10 mouse cellular contexts compared by ENCODE assay signal in the genomic region with DNA sequence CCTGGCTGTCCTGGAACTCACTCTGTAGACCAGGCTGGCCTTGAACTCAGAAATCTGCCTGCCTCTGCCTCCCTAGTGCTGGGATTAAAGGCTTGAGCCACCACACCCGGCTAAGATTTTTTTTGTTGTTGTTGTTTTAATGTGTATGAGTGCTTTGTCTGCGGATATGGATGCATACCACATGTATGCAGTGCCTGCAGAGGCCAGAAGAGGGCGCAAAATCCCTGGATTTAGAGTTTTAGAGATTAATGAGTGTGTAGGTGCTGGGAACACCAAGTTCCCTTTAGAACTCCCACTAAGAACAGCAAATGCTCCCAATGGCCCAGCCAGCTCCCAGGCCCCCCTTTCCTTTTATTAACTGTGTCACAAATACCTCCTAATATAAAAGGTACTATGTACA. TPM values are rescaled to one million over a fixed set of nuclear protein-coding genes. Genes with fewer than 3 reads are reported as not detected.
DNase-seq lines count a peak whose midpoint lies in the region; ATAC-seq and TF ChIP-seq lines count a peak whose summit lies in the region.
"Had no signal": no experiment of that assay in that cellular context is flagged by ENCODE, and none has a peak within 500 bp of the region (broad histone marks: within the 10 kb centered on the region; RNA-seq: fewer than 3 reads in every experiment).

No protein-coding gene starts in this region.

- no peaks in the 10 kb centered on the region for H3K9me3 ChIP-seq in hindbrain, postnatal 0 days (ENCODE audit: low read length)
- H3K9me3 ChIP-seq in hindbrain, embryonic 12.5 days (replicated peaks), result no peaks in the 10 kb centered on the region
- no peaks in the 10 kb centered on the region for H3K9me3 ChIP-seq in forebrain, embryonic 14.5 days (replicated peaks; ENCODE audit: control insufficient read depth, low read length)

- H3K27me3 ChIP-seq in hindbrain, postnatal 0 days (ENCODE audit: insufficient read depth, low read length), result no peaks in the 10 kb centered on the region
- peaks cover 11% of the 10 kb centered on the region for H3K27me3 ChIP-seq in hindbrain, embryonic 12.5 days
- no peaks in the 10 kb centered on the region for H3K27me3 ChIP-seq in thymus, adult 2 months (ENCODE audit: control insufficient read depth, insufficient read depth, low read length)
- no peaks in the 10 kb centered on the region for H3K27me3 ChIP-seq in forebrain, embryonic 14.5 days (replicated peaks; ENCODE audit: control insufficient read depth, insufficient read depth, low read length)

- H3K4me1 ChIP-seq in hindbrain, postnatal 0 days (ENCODE audit: insufficient read depth, low read length), result peaks cover 5% of the 10 kb centered on the region
- H3K4me1 ChIP-seq in hindbrain, embryonic 12.5 days, result peaks cover 39% of the 10 kb centered on the region
- peaks cover 2% of the 10 kb centered on the region; the same call in 1 of the 2 replicates for H3K4me1 ChIP-seq in thymus, adult 2 months (replicated peaks; ENCODE audit: control insufficient read depth, insufficient read depth, low read length)
- H3K4me1 ChIP-seq in forebrain, embryonic 14.5 days (ENCODE audit: control insufficient read depth, insufficient read depth, low read length), result peaks cover 13% of the 10 kb centered on the region

- WGBS in hindbrain, postnatal 0 days, result 67% methylated on average over 3 of the region's 3 CpGs
- WGBS in hindbrain, embryonic 12.5 days, result 62% methylated on average over 3 of the region's 3 CpGs
- WGBS in thymus, adult 2 months, result 70% methylated on average over 3 of the region's 3 CpGs
- 66% methylated on average over 3 of the region's 3 CpGs for WGBS in forebrain, embryonic 14.5 days

- ATAC-seq in hindbrain, postnatal 0 days, result no peak
- no peak for ATAC-seq in hindbrain, embryonic 12.5 days (ENCODE audit: low FRiP score)
- no peak for ATAC-seq in forebrain, embryonic 14.5 days
- ATAC-seq: activated CD4-positive, CD25-positive, alpha-beta regulatory T cell, adult 4 months had no signal

- H3K4me3 ChIP-seq in hindbrain, postnatal 0 days (ENCODE audit: low read length), result no peak overlapping the region
- no peak overlapping the region for H3K4me3 ChIP-seq in hindbrain, embryonic 12.5 days
- H3K4me3 ChIP-seq in thymus, adult 2 months (ENCODE audit: control insufficient read depth, insufficient read depth, low read length), result no peak overlapping the region
- no peak overlapping the region for H3K4me3 ChIP-seq in forebrain, embryonic 14.5 days (ENCODE audit: low read depth, low read length)

- no peak overlapping the region for H3K4me2 ChIP-seq in hindbrain, postnatal 0 days (ENCODE audit: low read depth, low read length)
- H3K4me2 ChIP-seq in hindbrain, embryonic 12.5 days (replicated peaks), result no peak overlapping the region
- no peak overlapping the region for H3K4me2 ChIP-seq in forebrain, embryonic 14.5 days (ENCODE audit: low read length)

- TF ChIP-seq POLR2A in thymus, adult 2 months (IDR thresholded peaks at IDR 0.05; ENCODE audit: control insufficient read depth, extremely low read depth, insufficient read depth, low read length, poor library complexity), result no peak

- no peak overlapping the region for H3K9ac ChIP-seq in hindbrain, postnatal 0 days (replicated peaks; ENCODE audit: low read length)
- H3K9ac ChIP-seq in hindbrain, embryonic 12.5 days, result no peak overlapping the region
- H3K9ac ChIP-seq in forebrain, embryonic 14.5 days (ENCODE audit: low read length), result no peak overlapping the region

- no peak overlapping the region for H3K27ac ChIP-seq in hindbrain, postnatal 0 days
- no peak overlapping the region for H3K27ac ChIP-seq in hindbrain, embryonic 12.5 days
- no peak overlapping the region for H3K27ac ChIP-seq in thymus, adult 2 months (ENCODE audit: control insufficient read depth, insufficient read depth, low read length)
- no peak overlapping the region for H3K27ac ChIP-seq in forebrain, embryonic 14.5 days (ENCODE audit: low read depth, low read length)

- DNase-seq in hindbrain, postnatal 0 days (ENCODE audit: low spot score), result no peak
- peak; percentile 44 for DNase-seq in thymus, adult 2 months
- no peak for DNase-seq in thymus, adult 18-20 months
- peak; percentile 35 for DNase-seq in c-Kit-positive CD71-positive TER-119-positive erythroid progenitor cells, embryonic 14.5 days (ENCODE audit: low spot score)
- DNase-seq in ovary, postnatal 14 days (ENCODE audit: low spot score), result no peak
- no peak for DNase-seq in right cerebral cortex, postnatal 25 days
- no peak for DNase-seq in forebrain, embryonic 14.5 days (ENCODE audit: low spot score)

- TF ChIP-seq CTCF in hindbrain, postnatal 0 days (IDR thresholded peaks at IDR 0.05; ENCODE audit: low read depth), result peak; percentile 52
- no peak for TF ChIP-seq CTCF in thymus, adult 2 months (IDR thresholded peaks at IDR 0.05; ENCODE audit: borderline replicate concordance, control insufficient read depth, extremely low read depth, insufficient read depth, low read length, poor library complexity)

- H3K36me3 ChIP-seq in hindbrain, postnatal 0 days (ENCODE audit: insufficient read depth, low read length), result no peaks in the 10 kb centered on the region
- H3K36me3 ChIP-seq in hindbrain, embryonic 12.5 days, result no peaks in the 10 kb centered on the region
- H3K36me3 ChIP-seq in thymus, adult 2 months (ENCODE audit: control insufficient read depth, insufficient read depth, low read length), result no peaks in the 10 kb centered on the region
- H3K36me3 ChIP-seq in forebrain, embryonic 14.5 days (ENCODE audit: control insufficient read depth, insufficient read depth, low read length), result no peaks in the 10 kb centered on the region

RNA-seq across cellular contexts. Expression of gene Lemd1, which starts 25.4 kb away (rescaled TPM):
- 10.9 and 16.6 TPM in 2 replicates for total RNA-seq in hindbrain, postnatal 0 days (2014; rRNA removed)
- 7.9 and 9.0 TPM in 2 replicates for polyA plus RNA-seq in hindbrain, postnatal 0 days (2015; fragmentation: Nextera tagmentation; extraction: Ambion mirVana)
- 10.8 and 12.7 TPM in 2 replicates for polyA plus RNA-seq in hindbrain, embryonic 12.5 days (2016; fragmentation: Nextera tagmentation; extraction: Ambion mirVana)
- not detected in 2 replicates for polyA plus RNA-seq in thymus, adult 2 months (2012; rRNA removed)
- 15.5 and 18.7 TPM in 2 replicates for polyA plus RNA-seq in forebrain, embryonic 14.5 days (2014; fragmentation: Nextera tagmentation; extraction: Ambion mirVana)
- total RNA-seq: common myeloid progenitor, adult 5-6 weeks had no signal
- polyA plus RNA-seq: activated CD4-positive, CD25-positive, alpha-beta regulatory T cell, adult 4 months had no signal

RNA-seq across cellular contexts. Expression of gene AC124108.1, which starts 25.4 kb away (rescaled TPM):
- 2.0 and 4.8 TPM in 2 replicates for total RNA-seq in hindbrain, postnatal 0 days (2014; rRNA removed)
- polyA plus RNA-seq in hindbrain, postnatal 0 days (2015; fragmentation: Nextera tagmentation; extraction: Ambion mirVana), result 0.50 and 0.70 TPM in 2 replicates
- polyA plus RNA-seq in hindbrain, embryonic 12.5 days (2016; fragmentation: Nextera tagmentation; extraction: Ambion mirVana), result 3.6 and 4.1 TPM in 2 replicates
- polyA plus RNA-seq in thymus, adult 2 months (2012; rRNA removed), result 0.03 TPM in 1 of 2 replicates, not detected in the other
- 2.2 and 2.9 TPM in 2 replicates for polyA plus RNA-seq in forebrain, embryonic 14.5 days (2014; fragmentation: Nextera tagmentation; extraction: Ambion mirVana)
- total RNA-seq: common myeloid progenitor, adult 5-6 weeks had no signal
- polyA plus RNA-seq: activated CD4-positive, CD25-positive, alpha-beta regulatory T cell, adult 4 months had no signal

RNA-seq across cellular contexts. Expression of gene Cdk18, which starts 26.4 kb away (rescaled TPM):
- 2.7 and 4.1 TPM in 2 replicates for total RNA-seq in hindbrain, postnatal 0 days (2014; rRNA removed)
- polyA plus RNA-seq in hindbrain, postnatal 0 days (2015; fragmentation: Nextera tagmentation; extraction: Ambion mirVana), result 1.0 and 1.6 TPM in 2 replicates
- 0.99 and 1.4 TPM in 2 replicates for polyA plus RNA-seq in hindbrain, embryonic 12.5 days (2016; fragmentation: Nextera tagmentation; extraction: Ambion mirVana)
- polyA plus RNA-seq in thymus, adult 2 months (2012; rRNA removed), result 7.6 and 8.6 TPM in 2 replicates
- 0.31 and 0.69 TPM in 2 replicates for polyA plus RNA-seq in forebrain, embryonic 14.5 days (2014; fragmentation: Nextera tagmentation; extraction: Ambion mirVana)
- polyA plus RNA-seq: activated CD4-positive, CD25-positive, alpha-beta regulatory T cell, adult 4 months had no signal

Comparison
In these comparisons a context has a peak if more than half of its experiments do, and no peak if none do; other contexts are left out.
1. DNase-seq: peak in thymus, adult 2 months (single experiment) and c-Kit-positive CD71-positive TER-119-positive erythroid progenitor cells, embryonic 14.5 days (single experiment); none in hindbrain, postnatal 0 days (single experiment), thymus, adult 18-20 months (0 of 2), ovary, postnatal 14 days (single experiment), right cerebral cortex, postnatal 25 days (single experiment) and forebrain, embryonic 14.5 days (single experiment).